Mouse (Mus musculus) spleen, postnatal 10 days (tissue): ENCODE results near the gene Znrf1.

ENCODE experiments used
- DNase-seq, 2 experiments: peaks; one replicate each; pipeline ENCODE4 v3.0.0; 2021 to 2022; ENCODE audit warnings: low spot score in 2 of 2

Gene Znrf1

GRCm38 (mm10) chr8:111533503-111533902 lies 2.4 kb upstream of the Znrf1 start:
- no peak for DNase-seq

DNA sequence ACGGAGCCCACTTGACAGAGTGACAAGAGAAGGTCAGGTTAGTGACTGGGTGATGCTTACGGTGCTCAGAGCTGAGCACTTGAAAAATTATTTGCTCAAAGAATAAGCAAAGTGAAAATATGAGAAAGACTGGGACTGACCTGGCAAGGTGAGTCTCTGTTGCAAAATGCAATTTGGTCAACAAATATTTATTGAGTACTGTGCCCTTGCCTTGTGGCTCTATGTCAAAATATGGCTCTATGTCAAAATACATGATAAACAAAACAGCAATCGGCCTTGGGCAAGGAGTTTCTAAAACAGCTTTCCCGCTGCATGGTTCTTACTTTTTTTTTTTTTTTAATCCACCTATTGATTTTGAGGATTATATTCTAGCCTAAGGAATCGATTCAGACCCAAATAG lies 406 bp upstream of the Znrf1 start:
- no peak for DNase-seq

DNA sequence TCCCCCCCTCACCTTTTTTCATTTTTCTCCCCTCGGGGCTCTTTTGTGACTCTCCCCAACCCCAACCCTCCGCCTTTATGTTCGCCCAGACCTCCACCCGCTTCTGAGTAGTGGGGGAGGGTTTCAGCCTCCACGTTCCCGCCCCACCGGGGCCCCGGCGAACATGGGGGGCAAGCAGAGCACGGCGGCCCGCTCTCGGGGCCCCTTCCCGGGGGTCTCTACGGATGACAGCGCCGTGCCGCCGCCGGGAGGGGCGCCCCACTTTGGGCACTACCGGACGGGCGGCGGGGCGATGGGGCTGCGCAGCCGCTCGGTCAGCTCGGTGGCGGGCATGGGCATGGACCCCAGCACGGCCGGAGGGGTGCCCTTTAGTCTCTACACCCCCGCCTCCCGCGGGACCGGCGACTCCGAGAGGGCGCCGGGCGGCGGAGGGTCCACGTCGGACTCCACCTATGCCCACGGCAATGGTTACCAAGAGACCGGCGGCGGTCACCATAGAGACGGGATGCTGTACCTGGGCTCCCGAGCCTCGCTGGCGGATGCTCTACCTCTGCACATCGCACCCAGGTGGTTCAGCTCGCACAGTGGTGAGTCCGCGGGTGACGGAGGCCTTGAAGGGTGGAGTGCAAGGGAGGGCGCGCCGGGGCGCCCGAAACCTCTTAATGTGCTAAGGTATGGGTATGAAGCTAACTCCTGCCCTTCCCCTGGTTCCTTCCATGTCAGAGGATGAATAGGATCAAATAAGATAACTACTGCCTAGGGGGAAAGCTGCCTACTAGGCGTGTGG lies 1.3 kb downstream of the Znrf1 start:
- DNase-seq, result peak; percentile 57 to 71

- no peak for DNase-seq
These were observed 1.9 kb downstream of the Znrf1 start for GRCm38 (mm10) chr8:111537765-111538158.

DNA sequence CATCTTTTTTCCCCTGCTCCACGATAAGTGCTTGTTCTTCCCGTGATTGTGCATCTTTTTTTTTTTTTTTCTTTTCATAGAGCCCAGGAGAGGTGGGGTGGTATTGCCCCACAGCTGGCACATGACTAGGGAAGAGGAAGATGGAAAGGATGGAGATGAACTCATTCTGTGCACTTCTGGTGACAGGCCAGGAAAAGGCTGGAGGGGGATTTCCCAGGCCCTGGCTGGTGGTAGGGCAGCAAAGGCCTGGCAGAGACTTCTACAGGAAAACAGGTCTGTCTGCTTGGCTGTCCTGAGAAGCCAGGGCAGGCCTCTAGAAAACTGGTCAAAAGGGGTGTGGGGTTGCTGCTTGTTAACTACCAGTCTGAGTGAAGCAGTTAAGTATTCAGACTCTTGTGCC lies 2.3 kb downstream of the Znrf1 start:
- DNase-seq, result no peak

DNA sequence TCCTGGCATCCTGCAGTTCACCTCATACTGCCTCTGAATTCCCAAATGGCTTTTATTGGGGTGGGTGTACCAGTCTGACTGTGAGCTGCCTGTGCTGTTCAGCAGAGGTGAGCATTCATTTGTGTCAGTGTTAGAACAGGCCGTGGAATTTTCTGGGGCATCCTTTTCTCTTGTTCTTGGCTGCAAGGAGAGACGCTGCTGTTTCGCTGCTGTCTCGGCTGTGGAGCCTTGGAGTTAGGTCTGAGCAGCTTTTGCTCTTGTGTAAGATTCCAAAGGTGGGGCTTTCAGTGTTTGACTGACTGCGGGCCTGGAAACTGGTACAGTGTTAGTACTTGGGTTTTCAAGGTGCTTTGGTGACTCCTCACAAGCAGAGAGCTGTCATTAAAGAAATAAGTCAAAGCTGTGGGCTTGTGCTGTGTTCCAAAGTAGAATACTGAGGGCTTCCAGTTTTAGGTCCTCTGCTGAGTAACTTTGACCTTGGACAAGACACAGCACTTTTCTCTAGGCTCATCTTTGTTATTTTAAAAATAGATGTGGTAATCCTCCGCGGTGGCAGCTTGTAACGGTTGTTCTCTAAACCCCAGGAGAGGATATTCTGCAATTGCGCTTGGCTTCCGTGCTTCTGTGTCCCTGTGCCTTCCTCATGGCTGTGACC lies 3.7 kb downstream of the Znrf1 start:
- no peak for DNase-seq

GRCm38 (mm10) chr8:111543712-111544380 lies 7.9 kb downstream of the Znrf1 start:
- DNase-seq, result no peak

DNA sequence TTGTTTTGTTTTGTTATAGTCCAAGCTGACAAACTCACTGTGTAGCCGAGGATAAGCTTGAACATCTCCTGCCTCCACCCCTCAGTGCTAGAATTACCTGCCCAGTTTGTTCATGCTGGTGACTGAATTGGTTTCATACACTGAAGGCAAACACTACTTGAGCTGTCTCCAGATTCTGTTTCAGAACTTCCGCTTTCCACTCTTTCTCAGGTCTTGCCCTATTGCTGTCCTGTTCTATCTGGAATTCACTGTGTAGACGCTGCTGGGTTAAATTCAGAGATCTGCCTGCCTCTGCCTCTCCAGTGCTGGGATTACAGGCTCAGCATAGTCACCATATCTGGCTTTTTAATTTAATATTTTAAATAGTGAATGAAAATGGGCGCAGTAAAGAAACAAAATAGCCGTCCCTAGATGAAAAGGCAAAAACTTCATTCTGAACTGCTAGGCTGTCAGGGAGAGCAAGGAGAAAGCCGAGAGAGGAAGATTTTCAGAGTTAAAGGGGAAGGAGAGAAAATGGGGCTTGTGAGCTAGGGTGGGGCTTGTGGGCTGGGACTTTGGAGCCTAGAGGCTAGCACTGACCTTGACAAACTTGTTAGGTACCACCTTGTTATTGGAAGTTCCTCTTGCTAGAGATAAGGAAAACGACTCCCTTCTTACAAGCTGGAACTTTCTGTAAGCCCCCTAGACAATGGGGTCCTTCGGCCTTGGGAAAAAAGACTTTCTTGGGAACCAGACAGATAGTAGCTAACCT lies 9.7 kb downstream of the Znrf1 start:
- DNase-seq, result no peak

- no peak for DNase-seq
These were observed 11.2 kb downstream of the Znrf1 start for GRCm38 (mm10) chr8:111547144-111547543.

GRCm38 (mm10) chr8:111548201-111548600 lies 12.3 kb downstream of the Znrf1 start:
- no peak for DNase-seq

- no peak for DNase-seq
These were observed 14.3 kb downstream of the Znrf1 start for GRCm38 (mm10) chr8:111550002-111550870.

- no peak for DNase-seq
These were observed 15.7 kb downstream of the Znrf1 start for GRCm38 (mm10) chr8:111551511-111552130.

GRCm38 (mm10) chr8:111561824-111562223 lies 25.9 kb downstream of the Znrf1 start:
- DNase-seq, result peak in 1 of 2 experiments; percentile 49

- DNase-seq, result no peak
These were observed 26.4 kb downstream of the Znrf1 start for GRCm38 (mm10) chr8:111562274-111562803.

DNA sequence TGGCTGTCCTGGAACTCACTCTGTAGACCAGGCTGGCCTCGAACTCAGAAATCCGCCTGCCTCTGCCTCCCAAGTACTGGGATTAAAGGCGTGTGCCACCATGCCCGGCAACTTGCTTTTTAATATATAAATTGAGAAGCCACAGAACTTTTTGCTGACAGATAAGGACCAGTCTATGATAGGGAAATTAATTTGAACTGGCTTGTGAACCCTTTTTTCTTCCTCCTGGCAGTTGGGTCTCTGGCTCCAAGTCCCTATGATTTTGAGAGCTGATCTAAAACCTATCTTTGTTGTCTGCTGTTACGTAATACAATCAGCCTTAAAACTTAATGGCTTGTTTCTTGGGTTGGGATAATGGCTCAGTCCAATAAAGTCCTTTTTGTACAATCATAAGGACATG lies 27.2 kb downstream of the Znrf1 start:
- no peak for DNase-seq

- no peak for DNase-seq
These were observed 27.8 kb downstream of the Znrf1 start for GRCm38 (mm10) chr8:111563687-111564086.

GRCm38 (mm10) chr8:111564093-111564492 lies 28.2 kb downstream of the Znrf1 start:
- DNase-seq, result no peak

- no peak for DNase-seq
These were observed 29.9 kb downstream of the Znrf1 start for GRCm38 (mm10) chr8:111565784-111566191.

DNA sequence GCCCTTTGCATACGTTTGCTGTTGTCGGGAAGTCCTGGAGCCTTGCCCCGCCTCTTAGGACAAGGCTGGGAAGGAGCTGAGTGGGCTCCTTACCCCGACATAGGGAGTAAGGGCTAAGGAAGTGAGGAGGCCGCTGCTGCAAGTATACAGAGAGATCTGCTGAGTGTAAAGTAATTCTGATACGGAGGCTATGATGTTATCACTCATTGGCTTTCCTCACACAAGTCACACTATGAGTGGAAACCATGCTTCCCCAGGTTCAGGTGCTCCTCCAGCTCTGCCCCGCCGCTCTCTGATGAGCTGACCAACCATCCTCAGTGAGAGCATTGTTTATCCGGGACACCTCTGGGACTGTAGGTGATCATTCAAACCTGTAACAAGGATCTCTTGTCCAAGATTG lies 30.4 kb downstream of the Znrf1 start:
- no peak for DNase-seq

DNA sequence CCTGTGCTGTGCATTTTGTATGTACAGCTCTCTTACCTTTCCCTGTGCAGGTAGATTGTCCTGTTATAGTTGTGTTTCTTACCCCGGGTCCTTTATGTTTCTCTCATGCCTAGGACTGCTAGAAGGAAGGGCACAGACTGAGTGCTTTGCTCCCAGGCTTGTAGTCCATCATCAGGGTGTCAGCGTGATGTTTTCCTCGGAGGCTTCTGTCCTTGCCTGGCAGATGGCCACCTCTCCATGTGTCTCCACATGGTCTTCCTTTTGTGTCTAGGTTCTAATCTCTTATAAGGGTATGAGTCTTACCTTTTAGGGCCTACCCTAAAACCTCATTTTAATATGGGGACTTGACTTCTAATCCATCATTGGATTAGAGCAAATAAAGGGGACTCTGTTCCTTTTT lies 31.7 kb downstream of the Znrf1 start:
- DNase-seq, result no peak
